Mouse (Mus musculus): ENCODE measurements at regions not wholly inside any gene's neighbourhood (a gene's known extent, or its start where the extent isn't known, plus 50 kb on each side); places are given as distances from the start of the nearest gene placed in this dataset.

DNA sequence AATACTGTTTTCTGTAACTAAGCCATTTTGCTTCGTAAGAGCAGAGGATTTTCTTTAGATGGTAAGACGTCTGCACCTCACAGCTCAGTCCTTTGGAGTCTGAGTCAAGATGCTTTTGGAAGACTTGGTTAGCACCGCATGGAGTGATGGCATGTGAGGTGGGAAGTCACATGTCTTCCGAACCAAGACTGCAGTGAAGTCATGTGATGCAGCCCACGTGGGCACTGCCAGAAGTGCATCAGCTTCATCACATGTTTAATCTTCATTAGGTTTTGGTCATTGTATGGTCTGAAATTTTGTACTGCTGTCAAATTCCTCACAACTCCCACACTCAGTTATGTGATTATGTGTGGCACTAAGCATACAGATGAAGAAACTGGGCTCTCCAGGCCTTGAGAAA, 58.3 kb upstream of the Jazf1 start:
- Histone ChIP-seq H3K4me3 (no peak overlapping the region), H3K27me3 (replicated peaks) (no peaks in the 10 kb centered on the region)
- 68% methylated on average over 5 of the region's 5 CpGs for WGBS

DNA sequence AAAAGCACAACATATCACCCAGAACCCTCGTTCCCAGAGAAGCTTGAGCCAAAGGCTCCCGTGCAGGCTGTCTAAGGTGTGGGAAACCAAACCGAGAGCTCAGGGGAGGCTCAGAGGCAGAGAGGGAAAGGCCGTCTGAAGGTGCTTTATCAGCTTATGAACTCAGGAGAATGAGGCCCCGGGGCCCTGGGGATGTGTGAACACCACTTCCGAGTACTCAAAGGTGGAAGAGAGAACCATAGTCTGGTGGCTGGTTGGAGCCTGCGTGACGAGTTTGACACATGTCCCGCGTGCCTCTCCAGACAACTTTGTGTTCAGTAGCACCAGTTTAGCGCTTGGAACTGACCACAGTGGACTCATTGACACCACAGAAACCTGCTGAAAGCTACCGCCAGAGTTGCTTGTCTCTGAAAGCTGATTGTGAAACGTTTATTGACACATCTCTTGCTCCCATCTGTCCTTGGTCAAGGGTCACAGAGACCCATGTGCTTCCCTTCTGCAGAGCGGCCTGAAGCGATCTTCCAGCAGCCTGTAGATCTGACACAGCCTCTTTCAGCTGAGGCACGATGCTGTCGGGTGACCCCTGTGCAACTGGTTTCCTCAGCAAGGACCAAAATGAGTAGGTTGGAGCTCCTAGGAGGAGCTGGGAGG, 56.5 kb upstream of the Jazf1 start:
- WGBS, result 88% methylated on average over 17 of the region's 17 CpGs

More for the DNA sequence above, 58.3 kb upstream of the Jazf1 start:
- no peaks in the 10 kb centered on the region for H3K4me1 ChIP-seq
- H3K9ac ChIP-seq, result no peak overlapping the region
- no peak for ATAC-seq (replicated peaks)
- H3K36me3 ChIP-seq (replicated peaks), result no peaks in the 10 kb centered on the region
- no peak overlapping the region for H3K4me2 ChIP-seq
- H3K27ac ChIP-seq, result no peak overlapping the region
- H3K9me3 ChIP-seq, result no peaks in the 10 kb centered on the region

DNA sequence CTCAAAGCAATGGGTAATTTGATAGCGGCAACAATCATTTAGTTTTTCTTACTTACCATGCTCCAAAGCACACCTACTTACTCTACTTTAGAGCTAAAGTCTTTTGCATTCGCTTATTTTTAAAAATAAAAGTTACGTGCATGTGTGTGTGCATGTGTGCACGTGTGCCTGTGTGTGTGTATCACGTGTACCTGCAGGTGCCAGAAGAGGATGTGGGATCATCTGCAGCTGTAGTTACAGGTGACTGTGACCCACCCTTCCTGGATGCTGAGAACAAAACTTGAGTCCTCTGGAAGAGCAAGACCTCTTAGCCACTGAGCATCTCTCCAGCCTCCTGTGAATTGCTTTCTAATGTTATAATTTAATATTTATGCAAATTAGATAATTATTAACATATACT, 52.0 kb upstream of the Jazf1 start:
- no peak overlapping the region for H3K4me3 ChIP-seq
- H3K27me3 ChIP-seq (replicated peaks), result no peaks in the 10 kb centered on the region
- no peaks in the 10 kb centered on the region for H3K4me1 ChIP-seq
- H3K9me3 ChIP-seq, result no peaks in the 10 kb centered on the region
- no peak overlapping the region for H3K9ac ChIP-seq
- no peak overlapping the region for H3K27ac ChIP-seq
- H3K4me2 ChIP-seq, result no peak overlapping the region
- ATAC-seq (replicated peaks), result no peak
- H3K36me3 ChIP-seq (replicated peaks), result no peaks in the 10 kb centered on the region
- 94% methylated on average over 5 of the region's 5 CpGs for WGBS

More for the DNA sequence above, 56.5 kb upstream of the Jazf1 start:
- no peak for ATAC-seq (replicated peaks)
- H3K36me3 ChIP-seq (replicated peaks), result no peaks in the 10 kb centered on the region
- H3K27ac ChIP-seq, result no peak overlapping the region
- H3K27me3 ChIP-seq (replicated peaks), result no peaks in the 10 kb centered on the region
- H3K4me3 ChIP-seq, result no peak overlapping the region
- no peak overlapping the region for H3K9ac ChIP-seq
- no peaks in the 10 kb centered on the region for H3K4me1 ChIP-seq
- H3K9me3 ChIP-seq, result no peaks in the 10 kb centered on the region
- H3K4me2 ChIP-seq, result no peak overlapping the region

Data from midbrain, embryonic 15.5 days (tissue).